Mouse (Mus musculus): ENCODE results near the gene Lrrc9. TPM values are rescaled to one million over a fixed set of nuclear protein-coding genes. Genes with fewer than 3 reads are reported as not detected.

The Lrrc9 gene
- polyA plus RNA-seq, 1 experiment from 2014 or later: 3.9 TPM

- no peak for ATAC-seq (replicated peaks)
- no peaks in the 10 kb centered on the region for H3K9me3 ChIP-seq
- no peak overlapping the region for H3K4me2 ChIP-seq (replicated peaks)
- H3K27me3 ChIP-seq: no peaks in the 10 kb centered on the region
- no peaks in the 10 kb centered on the region for H3K36me3 ChIP-seq
- no peak overlapping the region for H3K4me3 ChIP-seq
- peak overlapping the region; percentile 18; the same call in 1 of the 2 replicates for H3K27ac ChIP-seq (replicated peaks)
- H3K4me1 ChIP-seq: peaks cover 15% of the 10 kb centered on the region
- 29% methylated on average over 9 of the region's 9 CpGs for WGBS
- no peak overlapping the region for H3K9ac ChIP-seq (replicated peaks)
Measured at GRCm38 (mm10) chr12:72433241-72433865, 8.3 kb upstream of the Lrrc9 start.

- Histone ChIP-seq H3K27me3 (no peaks in the 10 kb centered on the region), H3K27ac (replicated peaks) (peak overlapping the region; percentile 74), H3K4me2 (replicated peaks) (no peak overlapping the region), H3K36me3 (no peaks in the 10 kb centered on the region), H3K4me3 (no peak overlapping the region), H3K4me1 (peaks cover 32% of the 10 kb centered on the region), H3K9ac (replicated peaks) (no peak overlapping the region), H3K9me3 (no peaks in the 10 kb centered on the region)
- 7% methylated on average over 10 of the region's 10 CpGs for WGBS
- ATAC-seq (replicated peaks): peak; percentile 62
Measured at GRCm38 (mm10) chr12:72437676-72438341, 3.9 kb upstream of the Lrrc9 start.

- Histone ChIP-seq H3K27ac (replicated peaks) (0 out of 2 replicates have a peak overlapping the region, but pooled peaks have one; percentile 6), H3K4me2 (replicated peaks) (no peak overlapping the region)
- 34% methylated on average over 6 of the region's 6 CpGs for WGBS
Measured at GRCm38 (mm10) chr12:72438961-72439480, 2.6 kb upstream of the Lrrc9 start.

GRCm38 (mm10) chr12:72453941-72454340 lies 12.3 kb downstream of the Lrrc9 start:
- 85% methylated on average over 17 of the region's 17 CpGs for WGBS

More at GRCm38 (mm10) chr12:72438961-72439480, 2.6 kb upstream of the Lrrc9 start:
- H3K36me3 ChIP-seq: no peaks in the 10 kb centered on the region
- no peak overlapping the region for H3K4me3 ChIP-seq
- no peak overlapping the region for H3K9ac ChIP-seq (replicated peaks)
- H3K9me3 ChIP-seq: no peaks in the 10 kb centered on the region
- no peak for ATAC-seq (replicated peaks)
- no peaks in the 10 kb centered on the region for H3K27me3 ChIP-seq
- peaks cover 32% of the 10 kb centered on the region for H3K4me1 ChIP-seq

GRCm38 (mm10) chr12:72461191-72461893 lies 19.7 kb downstream of the Lrrc9 start:
- 45% methylated on average over 11 of the region's 11 CpGs for WGBS
- H3K36me3 ChIP-seq: no peaks in the 10 kb centered on the region
- peak overlapping the region; percentile 11; the same call in 1 of the 2 replicates for H3K4me2 ChIP-seq (replicated peaks)

More at GRCm38 (mm10) chr12:72453941-72454340, 12.3 kb downstream of the Lrrc9 start:
- H3K9me3 ChIP-seq: no peaks in the 10 kb centered on the region
- no peaks in the 10 kb centered on the region for H3K36me3 ChIP-seq
- H3K4me3 ChIP-seq: no peak overlapping the region
- no peak overlapping the region for H3K9ac ChIP-seq (replicated peaks)
- no peak overlapping the region for H3K4me2 ChIP-seq (replicated peaks)
- 0 out of 2 replicates have a peak, but pooled peaks cover 3% of the 10 kb centered on the region for H3K4me1 ChIP-seq
- ATAC-seq (replicated peaks): no peak
- no peak overlapping the region for H3K27ac ChIP-seq (replicated peaks)
- H3K27me3 ChIP-seq: no peaks in the 10 kb centered on the region

GRCm38 (mm10) chr12:72461894-72462530 lies 20.3 kb downstream of the Lrrc9 start:
- peak overlapping the region; percentile 11; the same call in 1 of the 2 replicates for H3K4me2 ChIP-seq (replicated peaks)
- no peak overlapping the region for H3K4me3 ChIP-seq
- ATAC-seq (replicated peaks): peak; percentile 57

More at GRCm38 (mm10) chr12:72461191-72461893, 19.7 kb downstream of the Lrrc9 start:
- peak; percentile 66 for ATAC-seq (replicated peaks)
- Histone ChIP-seq H3K4me3 (no peak overlapping the region), H3K27me3 (0 out of 2 replicates have a peak, but pooled peaks cover 5% of the 10 kb centered on the region), H3K4me1 (peaks cover 7% of the 10 kb centered on the region), H3K27ac (replicated peaks) (no peak overlapping the region), H3K9ac (replicated peaks) (no peak overlapping the region), H3K9me3 (no peaks in the 10 kb centered on the region)

GRCm38 (mm10) chr12:72465826-72466501 lies 24.3 kb downstream of the Lrrc9 start:
- no peak overlapping the region for H3K9ac ChIP-seq (replicated peaks)
- H3K27ac ChIP-seq (replicated peaks): no peak overlapping the region
- H3K4me2 ChIP-seq (replicated peaks): no peak overlapping the region
- H3K9me3 ChIP-seq: no peaks in the 10 kb centered on the region
- no peak overlapping the region for H3K4me3 ChIP-seq
- H3K4me1 ChIP-seq: peaks cover 7% of the 10 kb centered on the region
- WGBS: 93% methylated on average over 5 of the region's 5 CpGs
- 0 out of 2 replicates have a peak, but pooled peaks cover 5% of the 10 kb centered on the region for H3K27me3 ChIP-seq
- H3K36me3 ChIP-seq: no peaks in the 10 kb centered on the region
- no peak for ATAC-seq (replicated peaks)

More at GRCm38 (mm10) chr12:72461894-72462530, 20.3 kb downstream of the Lrrc9 start:
- Histone ChIP-seq H3K27me3 (0 out of 2 replicates have a peak, but pooled peaks cover 5% of the 10 kb centered on the region), H3K4me1 (peaks cover 7% of the 10 kb centered on the region), H3K9ac (replicated peaks) (no peak overlapping the region), H3K9me3 (no peaks in the 10 kb centered on the region), H3K27ac (replicated peaks) (no peak overlapping the region), H3K36me3 (no peaks in the 10 kb centered on the region)
- 44% methylated on average over 5 of the region's 5 CpGs for WGBS

GRCm38 (mm10) chr12:72467269-72467668 lies 25.6 kb downstream of the Lrrc9 start:
- Histone ChIP-seq H3K9me3 (no peaks in the 10 kb centered on the region), H3K27me3 (no peaks in the 10 kb centered on the region), H3K9ac (replicated peaks) (no peak overlapping the region), H3K4me3 (no peak overlapping the region), H3K4me1 (no peaks in the 10 kb centered on the region), H3K27ac (replicated peaks) (no peak overlapping the region), H3K36me3 (no peaks in the 10 kb centered on the region), H3K4me2 (replicated peaks) (no peak overlapping the region)
- 64% methylated on average over 1 of the region's 1 CpGs for WGBS
- ATAC-seq (replicated peaks): no peak

GRCm38 (mm10) chr12:72467789-72468188 lies 26.1 kb downstream of the Lrrc9 start:
- Histone ChIP-seq H3K27ac (replicated peaks) (no peak overlapping the region), H3K4me1 (no peaks in the 10 kb centered on the region), H3K4me3 (no peak overlapping the region), H3K9ac (replicated peaks) (no peak overlapping the region), H3K9me3 (no peaks in the 10 kb centered on the region), H3K4me2 (replicated peaks) (no peak overlapping the region), H3K36me3 (no peaks in the 10 kb centered on the region), H3K27me3 (no peaks in the 10 kb centered on the region)
- ATAC-seq (replicated peaks): no peak
- WGBS: 59% methylated on average over 4 of the region's 4 CpGs

GRCm38 (mm10) chr12:72476773-72477450 lies 35.2 kb downstream of the Lrrc9 start:
- Histone ChIP-seq H3K36me3 (no peaks in the 10 kb centered on the region), H3K4me3 (no peak overlapping the region), H3K27ac (replicated peaks) (no peak overlapping the region), H3K9ac (replicated peaks) (no peak overlapping the region), H3K4me2 (replicated peaks) (no peak overlapping the region), H3K4me1 (no peaks in the 10 kb centered on the region), H3K9me3 (no peaks in the 10 kb centered on the region), H3K27me3 (no peaks in the 10 kb centered on the region)
- ATAC-seq (replicated peaks): no peak
- WGBS: 78% methylated on average over 2 of the region's 2 CpGs

GRCm38 (mm10) chr12:72482226-72482625 lies 40.6 kb downstream of the Lrrc9 start:
- H3K4me3 ChIP-seq: no peak overlapping the region
- H3K4me1 ChIP-seq: peaks cover 3% of the 10 kb centered on the region; the same call in 1 of the 2 replicates
- ATAC-seq (replicated peaks): no peak
- no peak overlapping the region for H3K4me2 ChIP-seq (replicated peaks)
- H3K36me3 ChIP-seq: no peaks in the 10 kb centered on the region
- no peaks in the 10 kb centered on the region for H3K27me3 ChIP-seq
- no peaks in the 10 kb centered on the region for H3K9me3 ChIP-seq
- no peak overlapping the region for H3K9ac ChIP-seq (replicated peaks)
- H3K27ac ChIP-seq (replicated peaks): no peak overlapping the region

Measured in forebrain, embryonic 15.5 days (tissue).